Mouse (Mus musculus): ENCODE measurements around the gene Tcp11l2. TPM values are rescaled to one million over a fixed set of nuclear protein-coding genes. Genes with fewer than 3 reads are reported as not detected.

The Tcp11l2 gene
- 12.8 and 18.2 TPM in 2 replicates for polyA plus RNA-seq (2015; fragmentation: Nextera tagmentation; extraction: Ambion mirVana)

GRCm38 (mm10) chr10:84576395-84577070 is at the start of gene Tcp11l2:
Gene Tcp11l2, plus strand, starts transcription at chr10:84576626.

GRCm38 (mm10) chr10:84533912-84534671 is 42.3 kb upstream of the Tcp11l2 start, which contains the start of gene Ckap4:
Gene Ckap4, minus strand, starts transcription at chr10:84534062.

GRCm38 (mm10) chr10:84621826-84622790 is 45.7 kb downstream of the Tcp11l2 start, which contains the start of gene Polr3b:
Gene Polr3b, plus strand, starts transcription at chr10:84622292.

Other genes with a start within 250 kb of the Tcp11l2 start
- 0.63 and 0.69 TPM in 2 replicates for gene Nuak1, start 136.0 kb upstream of the Tcp11l2 start, polyA plus RNA-seq (2015; fragmentation: Nextera tagmentation; extraction: Ambion mirVana)
- gene Ckap4, start 42.6 kb upstream of the Tcp11l2 start, polyA plus RNA-seq (2015; fragmentation: Nextera tagmentation; extraction: Ambion mirVana): 76.3 and 105 TPM in 2 replicates
- 6.1 and 6.4 TPM in 2 replicates for gene Polr3b, start 45.7 kb downstream of the Tcp11l2 start, polyA plus RNA-seq (2015; fragmentation: Nextera tagmentation; extraction: Ambion mirVana)
- not detected in 2 replicates for gene Rfx4, start 179.4 kb downstream of the Tcp11l2 start, polyA plus RNA-seq (2015; fragmentation: Nextera tagmentation; extraction: Ambion mirVana)

Measured in urinary bladder, postnatal 0 days (tissue).